Mouse (Mus musculus) CH12.LX (cell line): ENCODE results near the gene Kcnh7. TPM values are rescaled to one million over a fixed set of nuclear protein-coding genes. Genes with fewer than 3 reads are reported as not detected.

Source experiments
- DNase-seq: peaks from one replicate; pipeline ENCODE4 v3.0.0-alpha.2; 2013; ENCODE audit errors: extremely low read depth
- H3K27ac ChIP-seq: 2 replicates; pipeline ENCODE4 v1.5.1; 2012; ENCODE audit warnings: low read depth, mild to moderate bottlenecking, control low read depth, moderate library complexity; ENCODE audit not compliant: insufficient read depth
- H3K27me3 ChIP-seq: replicated peaks from 2 replicates; pipeline ENCODE3; 2012; ENCODE audit warnings: inconsistent platforms
- H3K36me3 ChIP-seq, 2 experiments: replicated peaks in 1 of 2; 2 replicates each; pipeline versions ENCODE3 to v1.6.1; 2012; ENCODE audit warnings: inconsistent platforms in 1 of 2, low read length in 1 of 2, mild to moderate bottlenecking in 1 of 2, mixed read lengths in 1 of 2, moderate library complexity in 1 of 2; ENCODE audit not compliant: control insufficient read depth in 1 of 2, insufficient read depth in 1 of 2
- H3K4me1 ChIP-seq, 2 experiments: 2 replicates each; pipeline ENCODE4 v1.6.1; 2012; ENCODE audit warnings: inconsistent platforms in 1 of 2, moderate library complexity in 1 of 2; ENCODE audit not compliant: insufficient read depth in 2 of 2, control insufficient read depth in 1 of 2
- H3K4me2 ChIP-seq: 2 replicates; pipeline ENCODE4 v1.6.1; 2012; ENCODE audit warnings: low read depth, mild to moderate bottlenecking, control low read depth; ENCODE audit not compliant: poor library complexity, insufficient read depth, severe bottlenecking
- H3K4me3 ChIP-seq, 3 experiments: fragments of 150-350 bp in 1 of 3; sonication (generic) in 1 of 3; replicated peaks in 1 of 3; 2 replicates each; pipeline versions ENCODE3 to v1.5.1; 2011 to 2012; ENCODE audit warnings: low read depth in 2 of 3, low read length in 2 of 3, mild to moderate bottlenecking in 2 of 3, moderate library complexity in 2 of 3, control low read depth in 1 of 3, improper control_type of control experiment in 1 of 3, inconsistent platforms in 1 of 3, mixed read lengths in 1 of 3; ENCODE audit not compliant: poor library complexity in 1 of 3
- H3K79me2 ChIP-seq: replicated peaks from 2 replicates; pipeline ENCODE4 v1.6.1; 2012; ENCODE audit warnings: mild to moderate bottlenecking, moderate library complexity; ENCODE audit not compliant: control insufficient read depth, poor library complexity, insufficient read depth, severe bottlenecking; ENCODE audit errors: extremely low read depth
- H3K9ac ChIP-seq: 2 replicates; pipeline ENCODE4 v1.6.1; 2012; ENCODE audit warnings: low read depth, mild to moderate bottlenecking, control low read depth, moderate library complexity; ENCODE audit not compliant: insufficient read depth
- H3K9me3 ChIP-seq: replicated peaks from 2 replicates; pipeline ENCODE3; 2012; ENCODE audit warnings: low read length, inconsistent platforms, mixed read lengths
- BHLHE40 ChIP-seq: IDR thresholded peaks from 2 replicates; pipeline ENCODE4 v1.6.1; 2011; ENCODE audit warnings: mild to moderate bottlenecking, low read depth, low read length, improper control_type of control experiment
- CHD1 ChIP-seq: IDR thresholded peaks from 2 replicates; pipeline ENCODE4 v1.6.1; 2012; ENCODE audit warnings: low read depth, low read length, improper control_type of control experiment, inconsistent platforms
- CTCF ChIP-seq, 2 experiments: IDR thresholded peaks in 1 of 2; conservative IDR thresholded peaks in 1 of 2; 2 replicates each; pipeline ENCODE4 v1.5.1; 2011 to 2012; ENCODE audit warnings: low read depth in 2 of 2, low read length in 2 of 2, improper control_type of control experiment in 1 of 2, inconsistent platforms in 1 of 2, mild to moderate bottlenecking in 1 of 2, moderate library complexity in 1 of 2
- EP300 ChIP-seq: IDR thresholded peaks from 2 replicates; pipeline ENCODE4 v1.6.1; 2011; ENCODE audit warnings: low read length, improper control_type of control experiment
- ETS1 ChIP-seq: conservative IDR thresholded peaks from 2 replicates; pipeline ENCODE4 v1.6.1; 2012; ENCODE audit warnings: low read depth, mild to moderate bottlenecking, inconsistent platforms, low read length, improper control_type of control experiment, moderate library complexity
- GABPA ChIP-seq: IDR thresholded peaks from 2 replicates; pipeline ENCODE4 v1.6.1; 2012; ENCODE audit warnings: low read depth, low read length, improper control_type of control experiment, inconsistent platforms; ENCODE audit not compliant: insufficient replicate concordance
- IRF4 ChIP-seq: IDR thresholded peaks from 2 replicates; pipeline ENCODE4 v1.6.1; 2014; ENCODE audit warnings: low read depth, mild to moderate bottlenecking, inconsistent platforms, low read length, improper control_type of control experiment
- MAFK ChIP-seq: IDR thresholded peaks from 2 replicates; pipeline ENCODE4 v1.6.1; 2011; ENCODE audit warnings: low read length, improper control_type of control experiment; ENCODE audit not compliant: insufficient replicate concordance
- MAZ ChIP-seq: IDR thresholded peaks from 2 replicates; pipeline ENCODE4 v1.6.1; 2012; ENCODE audit warnings: low read depth, mild to moderate bottlenecking, inconsistent platforms, low read length, improper control_type of control experiment, moderate library complexity
- MXI1 ChIP-seq: IDR thresholded peaks from 2 replicates; pipeline ENCODE4 v1.6.1; 2011; ENCODE audit warnings: mild to moderate bottlenecking, low read depth, low read length, improper control_type of control experiment
- POLR2AphosphoS2 ChIP-seq: IDR thresholded peaks from 2 replicates; pipeline ENCODE4 v1.6.1; 2011; ENCODE audit warnings: low read depth, low read length, improper control_type of control experiment
- RAD21 ChIP-seq: IDR thresholded peaks from 2 replicates; pipeline ENCODE4 v1.6.1; 2011; ENCODE audit warnings: low read depth, mild to moderate bottlenecking, low read length, improper control_type of control experiment, moderate library complexity
- RCOR1 ChIP-seq: conservative IDR thresholded peaks from 2 replicates; pipeline ENCODE4 v1.6.1; 2012; ENCODE audit warnings: low read depth, mild to moderate bottlenecking, inconsistent platforms, low read length, improper control_type of control experiment
- SIN3A ChIP-seq: IDR thresholded peaks from 2 replicates; pipeline ENCODE4 v1.6.1; 2012; ENCODE audit warnings: low read length, improper control_type of control experiment, inconsistent platforms
- TBP ChIP-seq: conservative IDR thresholded peaks from 2 replicates; pipeline ENCODE4 v1.6.1; 2011; ENCODE audit warnings: low read depth, low read length, improper control_type of control experiment
- TCF12 ChIP-seq: IDR thresholded peaks from 2 replicates; pipeline ENCODE4 v1.6.1; 2014; ENCODE audit warnings: low read depth, mild to moderate bottlenecking, inconsistent platforms, low read length, improper control_type of control experiment
- ZC3H11A ChIP-seq: IDR thresholded peaks from 2 replicates; pipeline ENCODE4 v1.6.1; 2012; ENCODE audit warnings: low read depth, mild to moderate bottlenecking, inconsistent platforms, low read length, improper control_type of control experiment
- ZNF384 ChIP-seq: IDR thresholded peaks from 2 replicates; pipeline ENCODE4 v1.6.1; 2012; ENCODE audit warnings: low read depth, low read length, improper control_type of control experiment, inconsistent platforms
- dilution Hi-C: fragments of 300-500 bp; cut with MboI; formaldehyde crosslinking; loops from 2 replicates; pipeline ENCODE4 v1.14.3; 2020; ENCODE audit warnings: low sequenced_read_pairs; ENCODE audit not compliant: extremely low pct_unique_long_range_greater_than_20kb, extremely low pct_ligation_motif_present
- in situ Hi-C: fragments of 300-500 bp; cut with MboI; formaldehyde crosslinking; loops from 3 replicates; pipeline ENCODE4 v1.14.3; 2019; ENCODE audit warnings: low sequenced_read_pairs, low pct_ligation_motif_present, low pct_unique_long_range_greater_than_20kb, mixed read lengths
- polyA plus RNA-seq: library from polyadenylated mRNA; unstranded; fragments of >175 nt; gene quantifications from 2 replicates; pipeline ENCODE4 v1.2.1, GENCODE M21; 2012; ENCODE audit warnings: low read depth; ENCODE audit not compliant: insufficient read length
- total RNA-seq, 2 experiments: library from RNA; depleted of rRNA; stranded (reverse); fragments of 300-350 nt in 1 of 2; fragments of >200 nt in 1 of 2; gene quantifications; 2 replicates each; pipeline ENCODE4 v1.2.3; 2012 to 2014

Gene Kcnh7
- total and polyA plus RNA-seq, 3 experiments: 0.10 TPM; not detected in 2

DNA sequence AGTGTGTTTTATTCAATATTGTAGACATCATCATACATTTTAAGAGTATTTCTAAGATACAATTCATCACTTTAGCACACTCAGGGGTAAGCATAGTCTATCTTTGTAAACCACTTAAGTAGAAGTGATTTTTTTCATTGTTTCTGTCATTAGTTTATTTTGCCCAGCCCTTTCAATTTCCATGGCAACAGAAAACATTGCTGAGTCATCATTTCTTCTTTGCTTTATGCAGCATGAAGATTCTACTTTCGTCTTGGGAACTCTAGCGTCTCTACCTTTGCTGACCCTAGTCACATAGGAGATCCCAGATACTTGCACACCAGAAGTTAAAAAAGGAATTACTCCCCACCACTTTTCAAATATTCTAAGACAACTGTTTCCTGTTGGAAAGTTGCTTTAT is 456.4 kb downstream of the Kcnh7 start:
- Histone ChIP-seq H3K27ac (no peak overlapping the region), H3K27me3 (no peaks in the 10 kb centered on the region), H3K4me2 (no peak overlapping the region), H3K9me3 (no peaks in the 10 kb centered on the region), H3K36me3 (no peaks in the 10 kb centered on the region), H3K4me3 (no peak overlapping the region), H3K9ac (no peak overlapping the region), H3K79me2 (no peaks in the 10 kb centered on the region), H3K4me1 (no peaks in the 10 kb centered on the region)
- DNase-seq: no peak
- TF ChIP-seq ETS1: no peak
- peak; percentile 97 for TF ChIP-seq MAFK
- in situ Hi-C loops: no loop called here
- dilution Hi-C loops: no loop called here

DNA sequence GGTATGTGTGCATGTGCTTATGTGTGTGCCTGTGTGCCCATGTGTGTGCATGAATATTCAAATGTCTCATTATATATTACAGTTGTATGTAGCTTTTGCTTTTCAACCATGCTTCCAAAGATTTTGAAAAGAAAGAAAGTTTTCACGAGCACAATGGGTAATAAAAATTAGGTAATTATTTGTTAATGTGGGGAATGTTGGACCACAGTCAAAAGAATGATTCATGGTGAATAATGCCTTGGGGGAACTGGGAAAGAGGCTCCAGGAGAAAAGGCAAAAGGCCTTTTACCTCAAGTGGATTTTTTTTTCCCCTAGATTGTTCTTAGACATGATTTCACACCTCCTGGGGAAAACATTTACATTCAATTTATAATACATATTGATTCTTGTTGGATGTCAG is 458.1 kb downstream of the Kcnh7 start:
- in situ Hi-C loops: no loop called here
- Histone ChIP-seq H3K27ac (no peak overlapping the region), H3K79me2 (no peaks in the 10 kb centered on the region), H3K36me3 (no peaks in the 10 kb centered on the region), H3K27me3 (no peaks in the 10 kb centered on the region), H3K4me2 (no peak overlapping the region), H3K4me3 (no peak overlapping the region)
- no peak for DNase-seq
- no peak for TF ChIP-seq IRF4
- TF ChIP-seq TBP: no peak
- TF ChIP-seq CTCF (conservative IDR thresholded peaks at IDR 0.05 in 1 of 2, IDR thresholded peaks at IDR 0.05 in 1 of 2; ENCODE audit: low read depth in 2 of 2, low read length in 2 of 2): no peak
- TF ChIP-seq GABPA: no peak
- no peak for TF ChIP-seq MXI1
- TF ChIP-seq ZNF384: no peak
- TF ChIP-seq SIN3A: no peak
- TF ChIP-seq BHLHE40: no peak
- TF ChIP-seq EP300: no peak
- TF ChIP-seq RCOR1: no peak
- no peak for TF ChIP-seq TCF12
- no peak for TF ChIP-seq CHD1
- TF ChIP-seq ZC3H11A: no peak
- no peak for TF ChIP-seq MAZ
- TF ChIP-seq, all 38 proteins: peak for 0
- Histone ChIP-seq H3K4me1 (no peaks in the 10 kb centered on the region), H3K9ac (no peak overlapping the region), H3K9me3 (no peaks in the 10 kb centered on the region)
- dilution Hi-C loops: no loop called here

DNA sequence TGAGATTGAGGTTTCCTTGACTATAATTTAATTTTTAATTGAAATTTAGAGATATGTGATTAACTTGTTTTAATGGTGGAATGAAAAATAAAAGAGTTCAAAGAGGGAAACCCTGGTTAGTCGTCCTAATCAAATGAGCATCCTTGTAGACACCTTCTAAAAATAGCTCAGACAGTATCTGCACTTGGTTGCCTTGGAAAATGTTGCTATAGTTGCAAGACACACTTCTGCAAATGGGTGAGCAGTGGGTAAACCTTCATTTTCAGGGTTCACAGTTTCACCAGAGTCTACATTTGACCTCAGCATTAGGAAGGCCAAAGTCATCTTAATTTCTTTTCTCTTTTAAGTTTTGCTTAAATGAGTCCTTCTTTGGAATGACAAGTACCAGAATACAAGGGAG is 465.7 kb downstream of the Kcnh7 start:
- no peak for TF ChIP-seq RAD21
- peak; percentile 19; the same call in 1 of the 2 replicates for TF ChIP-seq EP300
- TF ChIP-seq POLR2AphosphoS2: no peak
- TF ChIP-seq, all 38 proteins: peak for 1
- Histone ChIP-seq H3K9ac (no peak overlapping the region), H3K79me2 (no peaks in the 10 kb centered on the region), H3K4me2 (no peak overlapping the region), H3K36me3 (no peaks in the 10 kb centered on the region), H3K4me3 (no peak overlapping the region), H3K27me3 (no peaks in the 10 kb centered on the region), H3K9me3 (no peaks in the 10 kb centered on the region), H3K4me1 (peaks cover 2 to 3% of the 10 kb centered on the region in 2 experiments; a peak in 1 of 4 replicates), H3K27ac (no peak overlapping the region)
- in situ Hi-C loops: no loop called here
- DNase-seq: peak; percentile 24
- dilution Hi-C loops: no loop called here
